In the genomic region with DNA sequence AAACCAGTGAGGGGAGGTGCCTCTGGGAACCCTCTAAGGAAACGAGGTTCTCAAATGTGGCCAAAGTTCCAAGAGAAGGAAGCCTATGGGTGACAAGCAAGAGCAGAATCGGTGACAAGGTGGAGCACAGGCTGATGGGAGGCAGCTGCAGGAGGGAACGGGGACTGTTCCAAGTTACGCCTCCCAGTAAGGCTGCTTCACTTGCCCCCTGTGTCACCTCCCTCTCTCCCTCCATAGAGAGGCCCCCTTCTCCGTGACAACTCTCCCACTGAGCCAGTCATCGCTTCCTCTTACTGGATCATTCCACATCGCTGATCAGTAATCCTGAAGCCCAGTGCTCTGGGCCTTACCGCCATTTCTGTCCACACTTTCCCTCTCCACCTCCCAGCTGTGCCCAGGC, we compare ENCODE assay signal across 16 mouse cellular contexts. TPM values are rescaled to one million over a fixed set of nuclear protein-coding genes. Genes with fewer than 3 reads are reported as not detected.
DNase-seq lines count a peak whose midpoint lies in the region; ATAC-seq and TF ChIP-seq lines count a peak whose summit lies in the region.
"Had no signal": no experiment of that assay in that cellular context is flagged by ENCODE, and none has a peak within 500 bp of the region (broad histone marks: within the 10 kb centered on the region; RNA-seq: fewer than 3 reads in every experiment).

No protein-coding gene starts in this region.

- peaks cover 14% of the 10 kb centered on the region; the same call in 1 of the 2 replicates for H3K36me3 ChIP-seq in heart, postnatal 0 days (replicated peaks; ENCODE audit: control insufficient read depth, insufficient read depth, low read length)
- peaks cover 28% of the 10 kb centered on the region for H3K36me3 ChIP-seq in heart, embryonic 12.5 days
- no peaks in the 10 kb centered on the region for H3K36me3 ChIP-seq in megakaryocyte, embryonic 14.5 days (replicated peaks; ENCODE audit: low read length)
- H3K36me3 ChIP-seq in kidney, embryonic 16.5 days (ENCODE audit: insufficient read depth, low read length) = peaks cover 23% of the 10 kb centered on the region
- peaks cover 10% of the 10 kb centered on the region; the same call in 1 of the 2 replicates for H3K36me3 ChIP-seq in stomach, embryonic 15.5 days
- no peaks in the 10 kb centered on the region for H3K36me3 ChIP-seq in thymus, adult 2 months (ENCODE audit: control insufficient read depth, insufficient read depth, low read length)

- no peak for DNase-seq in heart, postnatal 0 days (ENCODE audit: low spot score)
- no peak for DNase-seq in right cerebral cortex, adult 2 months (ENCODE audit: low spot score in 2 of 2)
- no peak for DNase-seq in thymus, adult 2 months
- DNase-seq: adrenal gland, postnatal 25 days; cerebellum, postnatal 14 days; gastrocnemius, postnatal 36 days; thymus, postnatal 14 days had no signal

- peak; percentile 22; the same call in 1 of the 2 replicates for ATAC-seq in heart, postnatal 0 days (ENCODE audit: insufficient read depth, low read depth)
- no peak for ATAC-seq in heart, embryonic 12.5 days (ENCODE audit: insufficient number of reproducible peaks, low FRiP score)
- no peak for ATAC-seq in megakaryocyte, adult 5-6 weeks (ENCODE audit: poor library complexity, severe bottlenecking)
- peak; percentile 71 for ATAC-seq in kidney, embryonic 16.5 days (ENCODE audit: low FRiP score, low TSS enrichment)
- 0 out of 2 replicates have a peak, but pooled peaks have one; percentile 31 for ATAC-seq in stomach, embryonic 15.5 days (ENCODE audit: insufficient read depth, low FRiP score, low read depth)

- H3K4me1 ChIP-seq in heart, postnatal 0 days (ENCODE audit: control insufficient read depth, insufficient read depth) = no peaks in the 10 kb centered on the region
- peaks cover 43% of the 10 kb centered on the region for H3K4me1 ChIP-seq in heart, embryonic 12.5 days (replicated peaks)
- peaks cover 29% of the 10 kb centered on the region for H3K4me1 ChIP-seq in megakaryocyte, embryonic 14.5 days
- peaks cover 50% of the 10 kb centered on the region for H3K4me1 ChIP-seq in kidney, embryonic 16.5 days (ENCODE audit: insufficient read depth, low read length)
- H3K4me1 ChIP-seq in stomach, embryonic 15.5 days = peaks cover 41% of the 10 kb centered on the region
- H3K4me1 ChIP-seq in thymus, adult 2 months (replicated peaks; ENCODE audit: control insufficient read depth, insufficient read depth, low read length) = peaks cover 16% of the 10 kb centered on the region

- no peaks in the 10 kb centered on the region for H3K9me3 ChIP-seq in heart, postnatal 0 days (replicated peaks; ENCODE audit: control insufficient read depth, low read length)
- H3K9me3 ChIP-seq in heart, embryonic 12.5 days (replicated peaks) = no peaks in the 10 kb centered on the region
- H3K9me3 ChIP-seq in megakaryocyte, embryonic 14.5 days = no peaks in the 10 kb centered on the region
- no peaks in the 10 kb centered on the region for H3K9me3 ChIP-seq in kidney, embryonic 16.5 days (ENCODE audit: low read length)
- H3K9me3 ChIP-seq in stomach, embryonic 15.5 days = no peaks in the 10 kb centered on the region
- H3K9me3 ChIP-seq: limb, embryonic 12.5 days; neural tube, embryonic 15.5 days had no signal

- H3K4me2 ChIP-seq in heart, postnatal 0 days (ENCODE audit: low read depth, low read length) = no peak overlapping the region
- no peak overlapping the region for H3K4me2 ChIP-seq in heart, embryonic 12.5 days
- peak overlapping the region; percentile 26; the same call in 1 of the 2 replicates for H3K4me2 ChIP-seq in kidney, embryonic 16.5 days (replicated peaks; ENCODE audit: low read depth, low read length)
- H3K4me2 ChIP-seq in stomach, embryonic 15.5 days = peak overlapping the region; percentile 3; the same call in 1 of the 2 replicates
- H3K4me2 ChIP-seq: limb, embryonic 12.5 days; neural tube, embryonic 15.5 days had no signal

- H3K9ac ChIP-seq in heart, postnatal 0 days (replicated peaks; ENCODE audit: low read depth, low read length) = no peak overlapping the region
- H3K9ac ChIP-seq in heart, embryonic 12.5 days = no peak overlapping the region
- no peak overlapping the region; the same call in 1 of the 2 replicates for H3K9ac ChIP-seq in kidney, embryonic 16.5 days (replicated peaks; ENCODE audit: low read length)
- no peak overlapping the region for H3K9ac ChIP-seq in stomach, embryonic 15.5 days
- H3K9ac ChIP-seq: limb, embryonic 12.5 days; neural tube, embryonic 15.5 days had no signal

- no peak for TF ChIP-seq EP300 in heart, postnatal 0 days (IDR thresholded peaks at IDR 0.05; ENCODE audit: low read depth)

- WGBS in heart, postnatal 0 days = 55% methylated on average over 7 of the region's 8 CpGs
- WGBS in heart, embryonic 12.5 days = 51% methylated on average over 8 of the region's 8 CpGs
- WGBS in kidney, embryonic 16.5 days = 26% methylated on average over 8 of the region's 8 CpGs
- WGBS in stomach, embryonic 15.5 days = 44% methylated on average over 8 of the region's 8 CpGs
- WGBS in thymus, adult 2 months = 83% methylated on average over 8 of the region's 8 CpGs

- no peaks in the 10 kb centered on the region for H3K27me3 ChIP-seq in heart, postnatal 0 days (ENCODE audit: control insufficient read depth, insufficient read depth, low read length)
- H3K27me3 ChIP-seq in heart, embryonic 12.5 days (replicated peaks) = no peaks in the 10 kb centered on the region
- H3K27me3 ChIP-seq in megakaryocyte, embryonic 14.5 days (replicated peaks) = peaks cover 64% of the 10 kb centered on the region
- H3K27me3 ChIP-seq in kidney, embryonic 16.5 days (ENCODE audit: insufficient read depth, low read length) = no peaks in the 10 kb centered on the region
- no peaks in the 10 kb centered on the region for H3K27me3 ChIP-seq in stomach, embryonic 15.5 days (replicated peaks)
- no peaks in the 10 kb centered on the region for H3K27me3 ChIP-seq in thymus, adult 2 months (ENCODE audit: control insufficient read depth, insufficient read depth, low read length)
- H3K27me3 ChIP-seq: limb, embryonic 12.5 days; neural tube, embryonic 15.5 days had no signal

- TF ChIP-seq POLR2A in thymus, adult 2 months (IDR thresholded peaks at IDR 0.05; ENCODE audit: control insufficient read depth, extremely low read depth, insufficient read depth, low read length, poor library complexity) = no peak

- H3K4me3 ChIP-seq in heart, postnatal 0 days (ENCODE audit: low read depth, low read length) = no peak overlapping the region
- H3K4me3 ChIP-seq in heart, embryonic 12.5 days = no peak overlapping the region
- H3K4me3 ChIP-seq in megakaryocyte, embryonic 14.5 days (replicated peaks) = peak overlapping the region; percentile 69
- no peak overlapping the region for H3K4me3 ChIP-seq in kidney, embryonic 16.5 days (ENCODE audit: low read length)
- no peak overlapping the region for H3K4me3 ChIP-seq in stomach, embryonic 15.5 days (replicated peaks)
- no peak overlapping the region for H3K4me3 ChIP-seq in thymus, adult 2 months (ENCODE audit: control insufficient read depth, insufficient read depth, low read length)
- H3K4me3 ChIP-seq: layer of hippocampus, adult 2 months; limb, embryonic 12.5 days; neural tube, embryonic 15.5 days had no signal

- no peak overlapping the region for H3K27ac ChIP-seq in heart, postnatal 0 days (ENCODE audit: low read depth)
- no peak overlapping the region for H3K27ac ChIP-seq in heart, embryonic 12.5 days (ENCODE audit: poor library complexity, severe bottlenecking)
- peak overlapping the region; percentile 51 for H3K27ac ChIP-seq in kidney, embryonic 16.5 days (ENCODE audit: low read length)
- peak overlapping the region; percentile 57 for H3K27ac ChIP-seq in stomach, embryonic 15.5 days
- no peak overlapping the region for H3K27ac ChIP-seq in thymus, adult 2 months (ENCODE audit: control insufficient read depth, insufficient read depth, low read length)
- H3K27ac ChIP-seq: layer of hippocampus, adult 2 months; limb, embryonic 12.5 days; neural tube, embryonic 15.5 days had no signal

- no peak for TF ChIP-seq CTCF in heart, postnatal 0 days (IDR thresholded peaks at IDR 0.05; ENCODE audit: low read depth)
- TF ChIP-seq CTCF in thymus, adult 2 months (IDR thresholded peaks at IDR 0.05; ENCODE audit: borderline replicate concordance, control insufficient read depth, extremely low read depth, insufficient read depth, low read length, poor library complexity) = no peak

RNA-seq across cellular contexts. Expression of gene Dchs1, which starts 12.8 kb away (rescaled TPM):
- total RNA-seq in heart, postnatal 0 days (2014; rRNA removed; ENCODE audit: low replicate concordance) = 19.3 and 27.2 TPM in 2 replicates
- polyA plus RNA-seq in heart, postnatal 0 days (2015; fragmentation: Nextera tagmentation; extraction: Ambion mirVana) = 1.9 and 2.1 TPM in 2 replicates
- polyA plus RNA-seq in heart, embryonic 12.5 days (2016; fragmentation: Nextera tagmentation; extraction: Ambion mirVana) = 8.7 and 9.4 TPM in 2 replicates
- 0.27 and 0.74 TPM in 2 replicates for polyA plus RNA-seq in megakaryocyte, embryonic 14.5 days (2012; ENCODE audit: insufficient read depth, low replicate concordance)
- 0.07 TPM in 2 replicates for total RNA-seq in megakaryocyte, adult 5-6 weeks (2015)
- 0.04 TPM in 1 of 2 replicates, not detected in the other for total RNA-seq in megakaryocyte, adult 5-6 weeks (2017)
- polyA plus RNA-seq in kidney, embryonic 16.5 days (2015; fragmentation: Nextera tagmentation; extraction: Ambion mirVana) = 10.4 and 10.5 TPM in 2 replicates
- polyA plus RNA-seq in stomach, embryonic 15.5 days (2015; fragmentation: Nextera tagmentation; extraction: Ambion mirVana) = 8.6 and 10.4 TPM in 2 replicates
- 2.0 and 2.1 TPM in 2 replicates for polyA plus RNA-seq in thymus, adult 2 months (2012; rRNA removed)
- total RNA-seq: megakaryocyte-erythroid progenitor cell, adult 5-6 weeks had no signal

RNA-seq across cellular contexts. Expression of gene Tpp1, which starts 22.6 kb away (rescaled TPM):
- total RNA-seq in heart, postnatal 0 days (2014; rRNA removed; ENCODE audit: low replicate concordance) = 89.7 and 99.9 TPM in 2 replicates
- polyA plus RNA-seq in heart, postnatal 0 days (2015; fragmentation: Nextera tagmentation; extraction: Ambion mirVana) = 54.8 and 61.2 TPM in 2 replicates
- polyA plus RNA-seq in heart, embryonic 12.5 days (2016; fragmentation: Nextera tagmentation; extraction: Ambion mirVana) = 87.7 and 97.8 TPM in 2 replicates
- 37.7 and 43.0 TPM in 2 replicates for polyA plus RNA-seq in megakaryocyte, embryonic 14.5 days (2012; ENCODE audit: insufficient read depth, low replicate concordance)
- 69.7 and 71.5 TPM in 2 replicates for total RNA-seq in megakaryocyte, adult 5-6 weeks (2015)
- 21.7 and 29.0 TPM in 2 replicates for total RNA-seq in megakaryocyte, adult 5-6 weeks (2017)
- 120 and 123 TPM in 2 replicates for polyA plus RNA-seq in kidney, embryonic 16.5 days (2015; fragmentation: Nextera tagmentation; extraction: Ambion mirVana)
- 69.5 and 73.3 TPM in 2 replicates for polyA plus RNA-seq in stomach, embryonic 15.5 days (2015; fragmentation: Nextera tagmentation; extraction: Ambion mirVana)
- polyA plus RNA-seq in thymus, adult 2 months (2012; rRNA removed) = 134 and 153 TPM in 2 replicates

RNA-seq across cellular contexts. Expression of gene Taf10, which starts 30.5 kb away (rescaled TPM):
- 108 and 159 TPM in 2 replicates for total RNA-seq in heart, postnatal 0 days (2014; rRNA removed; ENCODE audit: low replicate concordance)
- 80.1 and 88.4 TPM in 2 replicates for polyA plus RNA-seq in heart, postnatal 0 days (2015; fragmentation: Nextera tagmentation; extraction: Ambion mirVana)
- polyA plus RNA-seq in heart, embryonic 12.5 days (2016; fragmentation: Nextera tagmentation; extraction: Ambion mirVana) = 142 and 160 TPM in 2 replicates
- polyA plus RNA-seq in megakaryocyte, embryonic 14.5 days (2012; ENCODE audit: insufficient read depth, low replicate concordance) = 411 and 429 TPM in 2 replicates
- total RNA-seq in megakaryocyte, adult 5-6 weeks (2015) = 259 and 284 TPM in 2 replicates
- 129 and 148 TPM in 2 replicates for total RNA-seq in megakaryocyte, adult 5-6 weeks (2017)
- 107 and 121 TPM in 2 replicates for polyA plus RNA-seq in kidney, embryonic 16.5 days (2015; fragmentation: Nextera tagmentation; extraction: Ambion mirVana)
- polyA plus RNA-seq in stomach, embryonic 15.5 days (2015; fragmentation: Nextera tagmentation; extraction: Ambion mirVana) = 123 and 139 TPM in 2 replicates
- 553 and 667 TPM in 2 replicates for polyA plus RNA-seq in thymus, adult 2 months (2012; rRNA removed)

RNA-seq across cellular contexts. Expression of gene Mrpl17, which starts 36.2 kb away (rescaled TPM):
- total RNA-seq in heart, postnatal 0 days (2014; rRNA removed; ENCODE audit: low replicate concordance) = 18.6 and 46.1 TPM in 2 replicates
- polyA plus RNA-seq in heart, postnatal 0 days (2015; fragmentation: Nextera tagmentation; extraction: Ambion mirVana) = 207 and 217 TPM in 2 replicates
- 232 TPM in 2 replicates for polyA plus RNA-seq in heart, embryonic 12.5 days (2016; fragmentation: Nextera tagmentation; extraction: Ambion mirVana)
- 274 and 553 TPM in 2 replicates for polyA plus RNA-seq in megakaryocyte, embryonic 14.5 days (2012; ENCODE audit: insufficient read depth, low replicate concordance)
- total RNA-seq in megakaryocyte, adult 5-6 weeks (2015) = 74.5 and 84.2 TPM in 2 replicates
- total RNA-seq in megakaryocyte, adult 5-6 weeks (2017) = 37.8 and 40.1 TPM in 2 replicates
- polyA plus RNA-seq in kidney, embryonic 16.5 days (2015; fragmentation: Nextera tagmentation; extraction: Ambion mirVana) = 378 and 386 TPM in 2 replicates
- 405 and 416 TPM in 2 replicates for polyA plus RNA-seq in stomach, embryonic 15.5 days (2015; fragmentation: Nextera tagmentation; extraction: Ambion mirVana)
- 140 and 157 TPM in 2 replicates for polyA plus RNA-seq in thymus, adult 2 months (2012; rRNA removed)

RNA-seq across cellular contexts. Expression of gene Rrp8, which starts 37.5 kb away (rescaled TPM):
- total RNA-seq in heart, postnatal 0 days (2014; rRNA removed; ENCODE audit: low replicate concordance) = 17.9 and 21.8 TPM in 2 replicates
- polyA plus RNA-seq in heart, postnatal 0 days (2015; fragmentation: Nextera tagmentation; extraction: Ambion mirVana) = 15.5 and 17.1 TPM in 2 replicates
- 29.1 and 30.9 TPM in 2 replicates for polyA plus RNA-seq in heart, embryonic 12.5 days (2016; fragmentation: Nextera tagmentation; extraction: Ambion mirVana)
- 20.7 and 32.3 TPM in 2 replicates for polyA plus RNA-seq in megakaryocyte, embryonic 14.5 days (2012; ENCODE audit: insufficient read depth, low replicate concordance)
- 12.3 and 15.8 TPM in 2 replicates for total RNA-seq in megakaryocyte, adult 5-6 weeks (2015)
- total RNA-seq in megakaryocyte, adult 5-6 weeks (2017) = 17.4 and 21.0 TPM in 2 replicates
- 42.9 TPM in 2 replicates for polyA plus RNA-seq in kidney, embryonic 16.5 days (2015; fragmentation: Nextera tagmentation; extraction: Ambion mirVana)
- polyA plus RNA-seq in stomach, embryonic 15.5 days (2015; fragmentation: Nextera tagmentation; extraction: Ambion mirVana) = 26.9 and 38.3 TPM in 2 replicates
- 16.3 and 17.1 TPM in 2 replicates for polyA plus RNA-seq in thymus, adult 2 months (2012; rRNA removed)

Comparison
In these comparisons a context has a peak if more than half of its experiments do, and no peak if none do; other contexts are left out.
1. ATAC-seq: peak in heart, postnatal 0 days (single experiment), kidney, embryonic 16.5 days (single experiment) and stomach, embryonic 15.5 days (single experiment); none in heart, embryonic 12.5 days (single experiment) and megakaryocyte, adult 5-6 weeks (single experiment).
2. H3K27ac ChIP-seq: peak in kidney, embryonic 16.5 days (single experiment) and stomach, embryonic 15.5 days (single experiment); none in heart, postnatal 0 days (single experiment), heart, embryonic 12.5 days (single experiment) and thymus, adult 2 months (single experiment).
3. H3K4me2 ChIP-seq: peak in kidney, embryonic 16.5 days (single experiment) and stomach, embryonic 15.5 days (single experiment); none in heart, postnatal 0 days (single experiment) and heart, embryonic 12.5 days (single experiment).